Mouse (Mus musculus) liver, embryonic 11.5 days (tissue): ENCODE results near the gene Htr5b. TPM values are rescaled to one million over a fixed set of nuclear protein-coding genes. Genes with fewer than 3 reads are reported as not detected.

ENCODE experiments used
- ATAC-seq: fragments of 200-750 bp; cut with Nextera tagmentation; replicated peaks from 2 replicates; pipeline ENCODE4 v1.8.0; 2017; ENCODE audit warnings: moderate number of reproducible peaks, mild to moderate bottlenecking, moderate TSS enrichment, moderate library complexity; ENCODE audit not compliant: low FRiP score
- DNase-seq: peaks from one replicate; pipeline ENCODE4 v3.0.0-alpha.2; 2017; ENCODE audit warnings: low spot score
- H3K27ac ChIP-seq: fragments of 300-500 bp; sonication (generic); 2 replicates; pipeline ENCODE4 v1.5.1; 2014; ENCODE audit warnings: mild to moderate bottlenecking, low read depth, low read length, control low read depth
- H3K27me3 ChIP-seq: fragments of 300-500 bp; sonication (generic); replicated peaks from 2 replicates; pipeline ENCODE4 v1.6.1; 2014; ENCODE audit warnings: low read length, mixed read lengths; ENCODE audit not compliant: control insufficient read depth, insufficient read depth
- H3K36me3 ChIP-seq: fragments of 300-500 bp; sonication (generic); 2 replicates; pipeline ENCODE4 v1.6.1; 2014; ENCODE audit warnings: mild to moderate bottlenecking, low read length, moderate library complexity, mixed read lengths; ENCODE audit not compliant: control insufficient read depth, insufficient read depth
- H3K4me1 ChIP-seq: fragments of 300-500 bp; sonication (generic); replicated peaks from 2 replicates; pipeline ENCODE4 v1.6.1; 2014; ENCODE audit warnings: low read length, mixed read lengths; ENCODE audit not compliant: control insufficient read depth, insufficient read depth
- H3K4me2 ChIP-seq: fragments of 300-500 bp; sonication (generic); 2 replicates; pipeline ENCODE4 v1.6.1; 2014; ENCODE audit warnings: mild to moderate bottlenecking, control low read depth, moderate library complexity
- H3K4me3 ChIP-seq: fragments of 300-500 bp; sonication (generic); 2 replicates; pipeline ENCODE4 v1.5.1; 2014; ENCODE audit warnings: low read depth, low read length, control low read depth
- H3K9ac ChIP-seq: fragments of 300-500 bp; sonication (generic); 2 replicates; pipeline ENCODE4 v1.6.1; 2014; ENCODE audit warnings: low read depth, low read length, control low read depth
- H3K9me3 ChIP-seq: fragments of 300-500 bp; sonication (generic); 2 replicates; pipeline ENCODE4 v1.6.1; 2016; ENCODE audit warnings: low read length, inconsistent platforms, mixed read lengths; ENCODE audit not compliant: control insufficient read depth
- WGBS: fragments of 180-500 bp; shearing (Covaris S2); extraction: QIAGEN DNeasy Blood & Tissue Kit; methylation state at CpG from one replicate; pipeline ENCODE4 v1.1.7; 2014; 5-methylcytosine and 5-hydroxymethylcytosine counted together
- polyA plus RNA-seq: library from polyadenylated mRNA; unstranded; fragments of >200 nt; fragmentation: Nextera tagmentation; extraction: Ambion mirVana; gene quantifications from 2 replicates; pipeline ENCODE4 v1.2.1, GENCODE M21; 2014

The Htr5b gene
- not detected in 2 replicates for polyA plus RNA-seq

GRCm38 (mm10) chr1:121528399-121528720 is at the start of gene Htr5b:
TSS of gene Htr5b (minus strand) at chr1:121528465.
- Histone ChIP-seq H3K4me1 (0 out of 2 replicates have a peak, but pooled peaks cover 3% of the 10 kb centered on the region), H3K27ac (no peak within 1 kb of the TSS), H3K36me3 (no peaks in the 10 kb centered on the region), H3K27me3 (peaks cover 22% of the 10 kb centered on the region), H3K4me3 (peak within 1 kb of the TSS; percentile 26; the same call in 1 of the 2 replicates), H3K4me2 (peak within 1 kb of the TSS; percentile 60), H3K9me3 (no peaks in the 10 kb centered on the region), H3K9ac (no peak within 1 kb of the TSS)
- DNase-seq (no peak), ATAC-seq (peak; percentile 77)
- 2% methylated on average over 11 of the region's 11 CpGs for WGBS

DNA sequence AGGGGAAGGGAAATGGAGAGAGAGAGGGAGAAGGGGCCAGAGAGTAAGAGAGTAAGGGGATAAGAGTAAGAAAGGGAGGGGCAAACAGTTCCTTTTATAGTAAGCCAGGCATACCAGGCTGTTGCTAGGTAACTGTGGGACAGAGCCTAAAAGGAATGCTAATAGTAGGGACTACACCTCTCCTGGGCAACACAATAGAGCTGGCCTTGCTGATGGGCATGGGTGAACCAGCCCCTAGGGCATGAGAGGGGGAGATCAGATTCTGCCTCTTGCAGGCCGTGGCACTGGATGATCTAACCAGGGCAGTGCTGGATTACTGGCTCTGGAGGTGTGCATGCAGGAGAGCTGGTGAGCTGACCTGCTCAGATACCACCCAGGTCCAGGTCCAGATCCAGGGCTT is 49.2 kb upstream of the Htr5b start:
- no peak for DNase-seq
- no peak overlapping the region for H3K27ac ChIP-seq
- H3K9ac ChIP-seq, result no peak overlapping the region
- WGBS, result 68% methylated on average over 1 of the region's 1 CpGs
- no peaks in the 10 kb centered on the region for H3K4me1 ChIP-seq
- H3K4me2 ChIP-seq, result no peak overlapping the region
- H3K4me3 ChIP-seq, result no peak overlapping the region
- no peak for ATAC-seq
- no peaks in the 10 kb centered on the region for H3K27me3 ChIP-seq
- H3K9me3 ChIP-seq, result no peaks in the 10 kb centered on the region
- no peaks in the 10 kb centered on the region for H3K36me3 ChIP-seq

- Histone ChIP-seq H3K9ac (no peak overlapping the region), H3K4me3 (no peak overlapping the region), H3K4me1 (no peaks in the 10 kb centered on the region), H3K27ac (no peak overlapping the region), H3K36me3 (no peaks in the 10 kb centered on the region), H3K9me3 (no peaks in the 10 kb centered on the region), H3K27me3 (no peaks in the 10 kb centered on the region), H3K4me2 (no peak overlapping the region)
- DNase-seq (no peak), ATAC-seq (no peak)
- WGBS, result 81% methylated on average over 7 of the region's 7 CpGs
These were observed 42.3 kb upstream of the Htr5b start for GRCm38 (mm10) chr1:121570522-121570921.

GRCm38 (mm10) chr1:121567521-121568489 is 39.5 kb upstream of the Htr5b start, which contains the start of gene Ddx18:
TSS of gene Ddx18 (minus strand) at chr1:121567989.
- H3K4me2 ChIP-seq, result peak within 1 kb of the TSS; percentile 60
- H3K4me3 ChIP-seq, result peak within 1 kb of the TSS; percentile 82
- no peaks in the 10 kb centered on the region for H3K4me1 ChIP-seq
- H3K36me3 ChIP-seq, result peaks cover 16% of the 10 kb centered on the region
- H3K9ac ChIP-seq, result peak within 1 kb of the TSS; percentile 80
- peak; percentile 97 for ATAC-seq
- no peaks in the 10 kb centered on the region for H3K27me3 ChIP-seq
- 7% methylated on average over 50 of the region's 53 CpGs for WGBS
- DNase-seq, result peak; percentile 95
- H3K9me3 ChIP-seq, result no peaks in the 10 kb centered on the region
- no peak within 1 kb of the TSS; the same call in 1 of the 2 replicates for H3K27ac ChIP-seq

GRCm38 (mm10) chr1:121557861-121558260 is 29.6 kb upstream of the Htr5b start:
- H3K9ac ChIP-seq, result no peak overlapping the region
- ATAC-seq (no peak), DNase-seq (no peak)
- no peaks in the 10 kb centered on the region for H3K27me3 ChIP-seq
- H3K9me3 ChIP-seq, result no peaks in the 10 kb centered on the region
- no peak overlapping the region for H3K4me3 ChIP-seq
- no peaks in the 10 kb centered on the region for H3K4me1 ChIP-seq
- WGBS, result 90% methylated on average over 5 of the region's 5 CpGs
- no peak overlapping the region for H3K27ac ChIP-seq
- H3K4me2 ChIP-seq, result no peak overlapping the region
- peaks cover 67% of the 10 kb centered on the region for H3K36me3 ChIP-seq

DNA sequence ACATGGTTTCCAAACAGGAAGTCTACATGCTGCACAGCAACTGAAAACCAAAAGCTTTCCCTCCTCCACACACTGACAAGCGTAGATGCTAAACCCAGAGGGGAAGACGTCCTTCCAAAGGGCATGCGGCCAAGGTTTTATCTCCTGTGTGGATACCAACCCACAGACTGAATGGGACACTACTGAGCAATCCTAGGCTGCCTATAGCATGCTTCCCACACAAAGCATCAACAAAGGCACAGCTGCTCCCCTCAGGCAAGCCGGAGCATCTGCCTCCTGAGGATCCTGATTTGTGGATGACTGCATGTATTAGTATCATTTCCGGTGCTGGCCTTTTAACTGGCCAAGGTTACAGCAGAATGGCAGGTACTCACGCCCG is 23.2 kb upstream of the Htr5b start:
- no peak overlapping the region for H3K9ac ChIP-seq
- H3K27ac ChIP-seq, result no peak overlapping the region
- H3K9me3 ChIP-seq, result no peaks in the 10 kb centered on the region
- H3K4me1 ChIP-seq, result no peaks in the 10 kb centered on the region
- peaks cover 24% of the 10 kb centered on the region for H3K36me3 ChIP-seq
- ATAC-seq (no peak), DNase-seq (no peak)
- WGBS, result 88% methylated on average over 7 of the region's 7 CpGs
- no peak overlapping the region for H3K4me2 ChIP-seq
- no peaks in the 10 kb centered on the region for H3K27me3 ChIP-seq
- H3K4me3 ChIP-seq, result no peak overlapping the region

DNA sequence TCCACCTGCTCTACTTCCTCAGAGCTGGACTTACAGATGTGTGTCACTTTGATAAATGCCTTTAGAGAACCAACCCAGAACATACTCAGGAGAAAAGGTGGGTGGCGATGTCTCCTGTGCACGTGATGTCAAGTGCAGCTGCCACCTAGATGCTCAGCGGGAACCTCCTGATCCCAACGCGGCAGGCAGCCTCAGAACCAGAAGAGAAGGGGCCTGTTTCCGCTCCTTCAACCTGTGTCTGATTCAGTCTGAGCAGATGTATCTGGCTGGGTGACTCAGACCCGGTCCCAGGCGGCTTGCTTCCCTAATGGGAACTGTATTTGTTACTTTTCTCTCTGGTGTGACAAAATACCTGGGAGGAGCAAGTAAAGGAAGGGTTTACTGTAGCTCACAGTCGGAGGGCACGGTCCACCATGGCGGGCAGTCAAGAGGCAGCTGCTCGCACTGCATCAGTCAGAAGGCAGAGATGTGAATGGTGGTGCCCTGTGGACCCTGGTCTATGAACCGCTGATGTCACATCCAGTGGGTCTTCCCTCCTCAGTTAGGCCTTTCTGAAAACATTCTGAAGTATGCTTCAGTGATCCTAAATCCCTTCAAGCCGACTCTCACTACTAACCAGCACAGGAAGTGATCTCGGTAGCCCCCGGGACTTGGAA is 22.7 kb upstream of the Htr5b start:
- Histone ChIP-seq H3K4me3 (no peak overlapping the region), H3K9me3 (no peaks in the 10 kb centered on the region), H3K4me1 (no peaks in the 10 kb centered on the region), H3K4me2 (no peak overlapping the region), H3K9ac (no peak overlapping the region), H3K27me3 (no peaks in the 10 kb centered on the region), H3K27ac (no peak overlapping the region), H3K36me3 (peaks cover 19% of the 10 kb centered on the region)
- 78% methylated on average over 16 of the region's 16 CpGs for WGBS
- no peak for ATAC-seq
- no peak for DNase-seq

DNA sequence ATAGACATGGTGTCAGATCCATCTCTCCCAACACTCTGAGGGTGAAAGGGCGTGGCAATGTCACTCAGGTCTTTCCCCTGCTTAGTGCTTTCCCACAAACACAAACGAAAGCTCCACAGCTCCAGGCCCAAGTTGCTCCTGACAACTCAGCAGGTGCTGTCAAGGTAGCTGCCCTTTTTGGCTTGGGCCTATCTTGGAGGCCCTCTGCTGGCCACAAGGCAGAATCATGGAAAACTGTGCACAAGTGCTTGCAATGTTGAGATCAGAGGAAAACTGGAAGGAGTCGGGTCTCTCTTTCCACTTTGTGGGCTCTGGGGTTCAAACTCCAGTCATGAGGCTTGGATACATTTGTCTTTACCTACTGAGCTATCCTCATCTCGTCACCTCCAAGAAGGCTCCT is 21.2 kb upstream of the Htr5b start:
- H3K36me3 ChIP-seq, result peaks cover 9% of the 10 kb centered on the region
- no peak for DNase-seq

More for the DNA sequence above, 21.2 kb upstream of the Htr5b start:
- ATAC-seq, result no peak
- Histone ChIP-seq H3K4me1 (no peaks in the 10 kb centered on the region), H3K4me3 (no peak overlapping the region), H3K4me2 (no peak overlapping the region), H3K27me3 (no peaks in the 10 kb centered on the region), H3K9me3 (no peaks in the 10 kb centered on the region), H3K9ac (no peak overlapping the region), H3K27ac (no peak overlapping the region)
- 80% methylated on average over 4 of the region's 4 CpGs for WGBS
